32 mouse cellular contexts compared by ENCODE assay signal in genomic region chr10:123526059-123526458, GRCm38 (mm10).
"Had no signal": no experiment of that assay in that cellular context is flagged by ENCODE, and none has a peak within 500 bp of the region (broad histone marks: within the 10 kb centered on the region; RNA-seq: fewer than 3 reads in every experiment).

No protein-coding gene starts in this region.

- ATAC-seq: liver, embryonic 12.5 days; liver, postnatal 0 days; lung, postnatal 0 days; midbrain, embryonic 13.5 days; midbrain, embryonic 15.5 days; midbrain, embryonic 16.5 days had no signal

- DNase-seq: left cerebral cortex, postnatal 4 days; liver; liver, embryonic 13.5 days; liver, postnatal 0 days; lung, adult 18-20 months; lung, embryonic 14.5 days; lung, postnatal 10 days; lung, postnatal 14 days; lung, postnatal 36 days; lung, postnatal 4 days; midbrain, embryonic 14.5 days had no signal

- H3K4me1 ChIP-seq: limb, embryonic 10.5 days; limb, embryonic 12.5 days; limb, embryonic 13.5 days; limb, embryonic 15.5 days; liver, embryonic 12.5 days; liver, embryonic 13.5 days; liver, embryonic 15.5 days; lung, embryonic 15.5 days; megakaryocyte, embryonic 14.5 days; midbrain, embryonic 10.5 days; midbrain, embryonic 12.5 days; midbrain, embryonic 13.5 days; midbrain, embryonic 15.5 days; neural tube, embryonic 12.5 days had no signal

- H3K36me3 ChIP-seq: limb, embryonic 10.5 days; limb, embryonic 12.5 days; limb, embryonic 13.5 days; limb, embryonic 15.5 days; liver, embryonic 12.5 days; liver, embryonic 13.5 days; liver, embryonic 15.5 days; lung, embryonic 15.5 days; midbrain, embryonic 10.5 days; midbrain, embryonic 12.5 days; midbrain, embryonic 13.5 days; midbrain, embryonic 15.5 days; neural tube, embryonic 12.5 days; neural tube, embryonic 13.5 days had no signal

- H3K27ac ChIP-seq: limb, embryonic 10.5 days; limb, embryonic 12.5 days; limb, embryonic 13.5 days; limb, embryonic 15.5 days; liver, embryonic 12.5 days; liver, embryonic 13.5 days; liver, embryonic 14.5 days; liver, embryonic 15.5 days; lung, embryonic 15.5 days; macrophage; midbrain, embryonic 10.5 days; midbrain, embryonic 12.5 days; midbrain, embryonic 13.5 days; midbrain, embryonic 15.5 days; neural tube, embryonic 12.5 days; neural tube, embryonic 13.5 days had no signal

- H3K9ac ChIP-seq: limb, embryonic 12.5 days; limb, embryonic 13.5 days; limb, embryonic 15.5 days; liver, embryonic 12.5 days; liver, embryonic 13.5 days; liver, embryonic 14.5 days; liver, embryonic 15.5 days; liver, postnatal 0 days; lung, embryonic 14.5 days; lung, embryonic 15.5 days; midbrain, embryonic 12.5 days; midbrain, embryonic 13.5 days; midbrain, embryonic 15.5 days; neural tube, embryonic 12.5 days; neural tube, embryonic 13.5 days had no signal

- H3K9me3 ChIP-seq: limb, embryonic 10.5 days; limb, embryonic 15.5 days; liver, embryonic 15.5 days; lung, embryonic 15.5 days; midbrain, embryonic 12.5 days had no signal

- H3K4me2 ChIP-seq: limb, embryonic 12.5 days; limb, embryonic 13.5 days; limb, embryonic 15.5 days; liver, embryonic 11.5 days; liver, embryonic 12.5 days; liver, embryonic 13.5 days; liver, embryonic 15.5 days; lung, embryonic 14.5 days; lung, embryonic 15.5 days; midbrain, embryonic 11.5 days; midbrain, embryonic 12.5 days; midbrain, embryonic 13.5 days; midbrain, embryonic 15.5 days; neural tube, embryonic 12.5 days; neural tube, embryonic 13.5 days had no signal

- H3K4me3 ChIP-seq: limb, embryonic 10.5 days; limb, embryonic 12.5 days; limb, embryonic 13.5 days; limb, embryonic 15.5 days; liver, embryonic 12.5 days; liver, embryonic 13.5 days; liver, embryonic 15.5 days; lung, embryonic 15.5 days; megakaryocyte, embryonic 14.5 days; midbrain, embryonic 10.5 days; midbrain, embryonic 12.5 days; midbrain, embryonic 13.5 days; midbrain, embryonic 15.5 days; myocyte; neural tube, embryonic 12.5 days; neural tube, embryonic 13.5 days had no signal

- H3K27me3 ChIP-seq: limb, embryonic 12.5 days; limb, embryonic 13.5 days; limb, embryonic 15.5 days; liver, embryonic 12.5 days; liver, embryonic 13.5 days; liver, embryonic 15.5 days; lung, embryonic 15.5 days; megakaryocyte, embryonic 14.5 days; midbrain, embryonic 12.5 days; midbrain, embryonic 13.5 days; midbrain, embryonic 15.5 days; neural tube, embryonic 12.5 days; neural tube, embryonic 13.5 days had no signal
